Mouse (Mus musculus): ENCODE measurements around the gene Tbx3. TPM values are rescaled to one million over a fixed set of nuclear protein-coding genes. Genes with fewer than 3 reads are reported as not detected.

The Tbx3 gene
- polyA plus RNA-seq, 1 experiment: 3.7 TPM

Other genes starting within 250 kb of the Tbx3 start
- gene Tbx5, start 162.0 kb downstream of the Tbx3 start, polyA plus RNA-seq (2012; ENCODE audit: insufficient read depth, insufficient read length, missing spikeins): 1.5 and 2.7 TPM in 2 replicates

All from brown adipose tissue, adult 24 weeks (tissue).